Mouse (Mus musculus): ENCODE data around the gene Phlda3. TPM values are rescaled to one million over a fixed set of nuclear protein-coding genes. Genes with fewer than 3 reads are reported as not detected.

Phlda3 gene
- polyA plus RNA-seq, 1 experiment from 2014 or later = 22.8 TPM

DNA sequence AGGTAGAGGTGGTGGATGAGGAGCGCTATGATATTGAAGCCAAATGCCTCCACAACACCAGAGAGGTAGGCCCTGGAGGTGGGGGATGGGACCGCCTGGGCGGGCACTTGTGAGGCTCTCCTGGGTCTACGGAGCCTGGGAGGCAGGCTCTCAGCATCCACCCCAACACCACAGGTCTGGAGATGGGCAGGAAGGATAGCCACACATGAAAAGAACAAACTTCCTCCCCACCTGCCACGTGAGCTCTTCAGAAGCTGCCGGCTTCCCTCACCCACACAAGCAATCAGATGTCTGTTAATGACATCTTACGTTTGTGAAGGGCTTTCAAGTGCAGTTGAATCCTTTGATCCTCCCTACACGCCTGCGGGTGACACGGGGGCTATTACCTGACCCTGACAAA is 41.6 kb downstream of the Phlda3 start:
- DNase-seq (ENCODE audit: low spot score) = no peak
- H3K36me3 ChIP-seq = no peaks in the 10 kb centered on the region
- WGBS = 67% methylated on average over 10 of the region's 10 CpGs
- H3K4me3 ChIP-seq = no peak overlapping the region
- H3K9me3 ChIP-seq (replicated peaks) = no peaks in the 10 kb centered on the region
- H3K4me1 ChIP-seq = peaks cover 23% of the 10 kb centered on the region
- H3K27ac ChIP-seq (replicated peaks) = no peak overlapping the region
- peaks cover 29% of the 10 kb centered on the region for H3K27me3 ChIP-seq (ENCODE audit: low read depth, poor library complexity, severe bottlenecking)

DNA sequence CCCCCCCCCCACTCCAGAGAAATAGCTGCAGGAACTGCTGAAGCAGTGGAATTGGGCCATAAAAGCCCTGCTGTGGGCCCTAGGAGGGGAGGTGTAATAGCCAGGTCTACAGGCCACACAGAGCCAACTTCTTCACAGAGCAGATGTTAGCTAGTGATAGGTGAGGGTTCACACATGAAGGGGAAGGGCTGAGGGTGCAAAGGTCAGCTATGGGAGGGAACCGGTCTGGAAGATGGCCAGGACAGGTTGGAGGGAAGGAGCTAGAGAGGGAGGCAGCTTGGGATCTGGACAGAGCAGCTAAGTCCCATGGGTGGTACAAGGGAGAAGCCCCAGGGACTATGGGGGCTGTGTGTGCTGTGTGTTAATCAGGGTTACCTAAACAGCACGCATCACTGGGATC is 44.3 kb downstream of the Phlda3 start:
- 93% methylated on average over 2 of the region's 2 CpGs for WGBS
- no peaks in the 10 kb centered on the region for H3K9me3 ChIP-seq (replicated peaks)
- peaks cover 28% of the 10 kb centered on the region for H3K4me1 ChIP-seq
- H3K27me3 ChIP-seq (ENCODE audit: low read depth, poor library complexity, severe bottlenecking) = peaks cover 47% of the 10 kb centered on the region
- 0 out of 2 replicates have a peak overlapping the region, but pooled peaks have one; percentile 4 for H3K27ac ChIP-seq (replicated peaks)
- no peak overlapping the region for H3K4me3 ChIP-seq
- no peaks in the 10 kb centered on the region for H3K36me3 ChIP-seq
- DNase-seq (ENCODE audit: low spot score) = no peak

DNA sequence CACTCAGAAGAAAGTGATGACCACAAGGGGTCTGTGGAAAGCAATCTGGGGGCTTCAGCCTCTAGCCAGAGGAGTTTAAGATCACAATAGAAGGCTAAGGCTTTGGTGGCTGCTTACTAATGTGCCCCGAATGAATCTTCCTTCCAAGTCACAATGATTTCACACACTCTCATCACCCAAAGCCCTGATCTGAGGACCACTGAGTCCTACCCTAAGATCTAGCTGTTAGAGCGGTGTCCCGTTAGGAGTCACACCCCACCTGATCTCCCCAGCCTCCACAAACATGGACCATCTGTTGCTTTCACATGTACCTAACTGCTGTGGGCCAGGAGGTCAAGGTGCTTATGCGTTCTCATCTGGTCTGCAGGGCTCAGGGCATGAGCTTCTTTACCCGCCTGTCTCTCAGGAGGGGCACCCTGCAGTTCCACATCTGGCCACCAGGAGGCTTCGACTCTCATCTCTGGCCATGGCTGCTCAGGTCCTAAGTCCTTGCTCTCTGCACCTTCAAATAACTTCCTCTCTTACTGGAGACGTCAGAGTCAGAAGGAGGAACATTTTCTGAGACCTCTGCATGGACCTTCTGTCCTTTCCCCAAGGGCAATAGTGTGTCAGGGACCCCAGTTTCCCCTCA is 45.2 kb downstream of the Phlda3 start:
- Histone ChIP-seq H3K9me3 (replicated peaks) (no peaks in the 10 kb centered on the region), H3K27ac (replicated peaks) (no peak overlapping the region), H3K4me1 (peaks cover 28% of the 10 kb centered on the region), H3K27me3 (ENCODE audit: low read depth, poor library complexity, severe bottlenecking) (peaks cover 57% of the 10 kb centered on the region), H3K4me3 (no peak overlapping the region), H3K36me3 (no peaks in the 10 kb centered on the region)
- peak; percentile 88 for DNase-seq (ENCODE audit: low spot score)
- WGBS = 32% methylated on average over 7 of the region's 7 CpGs

DNA sequence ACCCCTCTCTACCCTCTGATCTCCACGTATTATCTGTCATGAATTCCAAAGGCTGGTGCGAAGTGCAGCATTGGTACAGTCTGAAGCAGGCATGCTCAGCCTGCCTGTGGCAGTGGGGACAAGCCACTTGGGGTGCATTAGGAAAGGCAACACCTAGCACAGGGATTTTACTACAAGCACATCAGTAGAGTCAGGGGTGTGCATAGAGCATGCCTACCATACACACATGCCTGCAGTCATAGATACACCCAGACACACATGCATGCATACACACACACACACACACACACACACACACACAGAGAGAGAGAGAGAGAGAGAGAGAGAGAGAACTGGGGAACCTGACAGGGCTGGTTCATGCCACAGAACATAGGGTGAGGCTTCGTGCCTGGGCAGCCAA is 46.3 kb downstream of the Phlda3 start:
- H3K4me3 ChIP-seq = no peak overlapping the region
- no peaks in the 10 kb centered on the region for H3K9me3 ChIP-seq (replicated peaks)
- peaks cover 27% of the 10 kb centered on the region for H3K4me1 ChIP-seq
- no peak for DNase-seq (ENCODE audit: low spot score)
- H3K36me3 ChIP-seq = no peaks in the 10 kb centered on the region
- 85% methylated on average over 3 of the region's 3 CpGs for WGBS
- no peak overlapping the region for H3K27ac ChIP-seq (replicated peaks)
- H3K27me3 ChIP-seq (ENCODE audit: low read depth, poor library complexity, severe bottlenecking) = peaks cover 67% of the 10 kb centered on the region

DNA sequence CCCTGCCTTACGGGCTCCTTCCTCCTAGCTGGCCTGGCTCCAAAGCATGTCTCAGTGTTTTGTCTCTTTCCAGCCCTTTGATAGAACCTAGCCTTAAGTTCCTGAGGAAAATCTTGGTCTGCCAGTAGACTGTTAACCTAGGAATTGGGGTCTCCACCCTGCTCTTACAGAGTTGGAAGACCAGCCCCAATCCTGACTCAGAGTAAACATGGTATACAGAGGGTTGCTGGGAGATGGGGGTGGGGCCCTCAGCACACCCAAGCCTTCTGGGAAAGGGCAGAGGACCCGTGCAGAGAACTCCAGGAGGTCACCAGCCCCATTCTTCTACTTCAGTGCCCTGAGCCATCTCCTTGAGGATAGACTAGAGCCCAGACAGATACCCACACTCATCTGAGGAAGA is 46.7 kb downstream of the Phlda3 start:
- H3K27ac ChIP-seq (replicated peaks) = no peak overlapping the region
- WGBS = 56% methylated on average over 2 of the region's 2 CpGs
- no peak for DNase-seq (ENCODE audit: low spot score)
- 0 out of 2 replicates have a peak, but pooled peaks cover under 1% of the 10 kb centered on the region for H3K9me3 ChIP-seq (replicated peaks)
- H3K36me3 ChIP-seq = no peaks in the 10 kb centered on the region
- peaks cover 68% of the 10 kb centered on the region for H3K27me3 ChIP-seq (ENCODE audit: low read depth, poor library complexity, severe bottlenecking)
- no peak overlapping the region for H3K4me3 ChIP-seq
- H3K4me1 ChIP-seq = peaks cover 23% of the 10 kb centered on the region

DNA sequence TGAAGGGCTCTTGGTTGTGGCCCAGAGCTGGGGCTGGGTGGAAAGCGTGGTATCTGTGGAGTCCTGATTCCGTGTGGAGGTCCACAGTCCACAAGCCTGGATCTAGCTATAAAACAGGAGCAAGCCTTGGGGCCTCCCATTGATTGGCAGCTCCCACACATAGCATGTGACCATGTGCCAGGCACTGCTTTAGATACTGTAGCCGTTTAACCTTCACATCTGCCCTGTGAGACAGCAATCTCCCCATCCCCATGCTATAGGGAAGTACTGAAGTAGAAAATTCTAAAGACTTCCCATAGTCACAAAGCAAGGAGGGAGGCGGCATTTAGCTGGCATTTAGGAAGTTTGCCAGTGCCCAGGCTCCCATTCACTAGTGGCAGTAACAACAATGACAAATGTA is 47.2 kb downstream of the Phlda3 start:
- H3K27me3 ChIP-seq (ENCODE audit: low read depth, poor library complexity, severe bottlenecking) = peaks cover 69% of the 10 kb centered on the region
- WGBS = 79% methylated on average over 4 of the region's 4 CpGs

DNA sequence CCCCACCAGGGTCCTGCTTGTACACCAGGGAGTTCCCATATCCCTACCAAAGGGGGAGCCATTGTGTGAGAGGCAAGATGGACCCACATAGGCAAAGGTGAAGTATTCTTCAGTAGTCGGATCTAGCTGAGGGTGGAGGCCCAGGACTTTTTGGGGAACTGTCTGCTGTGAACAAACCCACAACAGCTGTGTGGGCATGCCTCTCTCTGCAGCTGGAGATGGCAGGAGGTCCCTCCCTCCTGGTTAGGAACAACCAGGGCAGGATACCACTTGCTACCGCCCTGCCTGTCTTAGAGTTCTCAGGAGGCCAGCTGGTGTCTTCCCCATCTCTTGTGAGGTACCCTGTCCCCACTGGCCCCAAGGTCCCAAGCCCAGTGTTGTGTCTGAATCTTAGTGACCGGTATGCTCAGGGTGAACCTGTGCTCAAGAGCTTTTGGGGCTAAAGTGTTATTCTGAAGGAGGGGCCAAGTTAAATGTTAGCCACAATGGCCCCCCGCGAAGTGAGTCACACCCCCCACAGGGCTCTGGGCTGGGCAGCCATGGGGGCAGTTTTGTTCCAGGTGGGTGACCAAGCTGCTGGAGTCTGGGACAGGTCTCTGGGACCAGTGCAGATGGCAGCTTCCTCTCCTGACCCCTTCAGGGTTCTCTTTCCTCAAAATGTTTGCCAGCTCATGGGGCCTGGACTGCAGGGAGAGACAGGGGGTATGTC is 47.9 kb downstream of the Phlda3 start:
- H3K27ac ChIP-seq (replicated peaks) = no peak overlapping the region
- H3K27me3 ChIP-seq (ENCODE audit: low read depth, poor library complexity, severe bottlenecking) = peaks cover 77% of the 10 kb centered on the region

More for the DNA sequence above, 47.2 kb downstream of the Phlda3 start:
- Histone ChIP-seq H3K9me3 (replicated peaks) (0 out of 2 replicates have a peak, but pooled peaks cover 2% of the 10 kb centered on the region), H3K4me1 (peaks cover 21% of the 10 kb centered on the region), H3K4me3 (no peak overlapping the region), H3K36me3 (no peaks in the 10 kb centered on the region), H3K27ac (replicated peaks) (no peak overlapping the region)
- DNase-seq (ENCODE audit: low spot score) = no peak

DNA sequence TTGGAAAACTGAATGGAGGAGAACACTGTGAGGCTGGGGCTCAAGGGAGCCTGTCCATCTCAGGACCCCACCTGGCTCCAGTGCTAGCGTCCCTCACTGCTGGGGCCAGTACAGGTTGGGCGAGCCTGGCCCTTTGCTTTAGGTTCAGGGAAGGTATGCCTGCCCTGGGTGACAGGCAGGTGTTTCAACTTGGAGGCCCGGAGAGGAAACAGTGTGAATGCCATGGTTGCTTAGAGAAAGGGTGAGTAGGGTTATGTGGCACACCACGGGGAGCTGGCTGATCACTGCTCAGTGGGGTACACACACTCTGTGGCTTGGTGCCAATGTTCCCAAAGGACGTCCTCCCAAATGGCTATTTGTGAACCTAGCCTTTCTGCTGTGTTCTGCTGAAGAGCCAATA is 48.6 kb downstream of the Phlda3 start:
- 84% methylated on average over 5 of the region's 5 CpGs for WGBS
- DNase-seq (ENCODE audit: low spot score) = no peak
- no peak overlapping the region for H3K4me3 ChIP-seq
- no peak overlapping the region for H3K27ac ChIP-seq (replicated peaks)
- H3K4me1 ChIP-seq = peaks cover 33% of the 10 kb centered on the region
- peaks cover 78% of the 10 kb centered on the region for H3K27me3 ChIP-seq (ENCODE audit: low read depth, poor library complexity, severe bottlenecking)
- H3K9me3 ChIP-seq (replicated peaks) = 0 out of 2 replicates have a peak, but pooled peaks cover 2% of the 10 kb centered on the region
- no peaks in the 10 kb centered on the region for H3K36me3 ChIP-seq

More for the DNA sequence above, 47.9 kb downstream of the Phlda3 start:
- no peak for DNase-seq (ENCODE audit: low spot score)
- Histone ChIP-seq H3K4me3 (no peak overlapping the region), H3K4me1 (peaks cover 29% of the 10 kb centered on the region), H3K36me3 (no peaks in the 10 kb centered on the region), H3K9me3 (replicated peaks) (0 out of 2 replicates have a peak, but pooled peaks cover 2% of the 10 kb centered on the region)
- 73% methylated on average over 5 of the region's 5 CpGs for WGBS

DNA sequence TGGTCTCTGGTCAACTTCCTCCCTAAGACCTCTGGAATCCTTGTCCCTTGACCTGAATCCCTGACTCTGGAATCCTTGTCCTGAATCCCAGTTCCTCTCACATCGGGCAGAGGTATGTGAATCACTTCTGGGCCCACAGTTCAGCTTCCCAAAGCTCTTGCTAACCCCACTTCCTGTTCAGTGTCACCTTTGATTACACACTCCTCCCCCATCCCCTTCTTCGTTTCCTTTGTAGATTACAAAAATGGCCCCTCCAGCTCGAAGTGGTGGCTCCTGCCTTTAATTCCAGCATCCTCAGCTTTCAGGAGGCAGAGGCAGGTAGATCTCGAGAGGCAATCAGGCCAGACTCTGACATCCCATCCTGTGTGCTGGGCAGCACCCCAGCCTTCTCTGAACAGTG is 51.7 kb downstream of the Phlda3 start:
- no peak overlapping the region for H3K4me3 ChIP-seq
- no peak for DNase-seq (ENCODE audit: low spot score)
- WGBS = 76% methylated on average over 4 of the region's 4 CpGs
- H3K36me3 ChIP-seq = no peaks in the 10 kb centered on the region
- H3K27me3 ChIP-seq (ENCODE audit: low read depth, poor library complexity, severe bottlenecking) = peaks cover 96% of the 10 kb centered on the region
- H3K4me1 ChIP-seq = peaks cover 20% of the 10 kb centered on the region
- H3K27ac ChIP-seq (replicated peaks) = no peak overlapping the region
- H3K9me3 ChIP-seq (replicated peaks) = 0 out of 2 replicates have a peak, but pooled peaks cover 2% of the 10 kb centered on the region

DNA sequence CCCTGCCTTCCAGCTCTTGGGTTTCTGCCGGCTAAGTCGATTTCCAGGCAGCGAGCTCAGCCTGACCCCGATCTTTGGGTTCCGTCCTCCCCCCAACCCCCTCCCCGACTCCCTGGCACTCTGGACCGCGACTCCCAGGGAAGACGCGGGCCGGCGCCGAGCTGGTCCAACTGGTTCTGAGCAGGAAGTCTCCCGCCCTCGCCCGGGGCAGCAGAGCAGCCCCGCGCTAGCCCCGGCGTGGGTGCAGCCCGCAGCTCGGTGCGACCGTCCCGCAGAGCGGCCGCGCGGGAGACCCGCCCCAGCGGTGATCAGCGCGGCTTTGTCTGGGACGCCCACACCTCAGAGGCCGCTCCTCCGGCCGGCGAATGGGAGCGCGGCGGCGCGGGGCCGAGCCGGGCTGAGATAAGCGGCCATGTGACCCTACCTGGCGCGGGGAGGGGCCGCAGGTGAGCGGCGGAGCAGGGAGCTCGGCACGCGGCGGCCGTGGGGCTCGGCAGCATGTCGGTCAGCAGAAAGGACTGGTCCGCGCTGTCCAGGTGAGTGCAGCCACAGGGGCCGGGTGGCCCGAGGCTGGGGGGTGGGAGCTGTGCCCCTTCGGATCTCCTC is 52.7 kb downstream of the Phlda3 start, which contains the start of gene Lad1:
TSS of gene Lad1 (plus strand) at position 118 of the 606 bp plus-strand sequence.
- Histone ChIP-seq H3K36me3 (no peaks in the 10 kb centered on the region), H3K27ac (replicated peaks) (peak within 1 kb of the TSS; percentile 77), H3K27me3 (ENCODE audit: low read depth, poor library complexity, severe bottlenecking) (peaks cover 92% of the 10 kb centered on the region), H3K9me3 (replicated peaks) (0 out of 2 replicates have a peak, but pooled peaks cover 2% of the 10 kb centered on the region), H3K4me1 (peaks cover 18% of the 10 kb centered on the region), H3K4me3 (peak within 1 kb of the TSS; percentile 75)
- under 1% methylated on average over 63 of the region's 63 CpGs for WGBS
- peak; percentile 38 for DNase-seq (ENCODE audit: low spot score)

Data from midbrain, embryonic 10.5 days (tissue).